Mouse (Mus musculus): Measurements from ENCODE around the gene Olfr1062. TPM values are rescaled to one million over a fixed set of nuclear protein-coding genes. Genes with fewer than 3 reads are reported as not detected.
"Not testable (repeated sequence)": the region's sequence is repeated elsewhere in the genome, so short reads cannot be mapped to it uniquely, and the experiment has no call there.

Olfr1062 gene
- not detected in 2 replicates for total RNA-seq (2015; ENCODE audit: low replicate concordance)
- total RNA-seq (2017; ENCODE audit: low replicate concordance): not detected in 2 replicates

DNA sequence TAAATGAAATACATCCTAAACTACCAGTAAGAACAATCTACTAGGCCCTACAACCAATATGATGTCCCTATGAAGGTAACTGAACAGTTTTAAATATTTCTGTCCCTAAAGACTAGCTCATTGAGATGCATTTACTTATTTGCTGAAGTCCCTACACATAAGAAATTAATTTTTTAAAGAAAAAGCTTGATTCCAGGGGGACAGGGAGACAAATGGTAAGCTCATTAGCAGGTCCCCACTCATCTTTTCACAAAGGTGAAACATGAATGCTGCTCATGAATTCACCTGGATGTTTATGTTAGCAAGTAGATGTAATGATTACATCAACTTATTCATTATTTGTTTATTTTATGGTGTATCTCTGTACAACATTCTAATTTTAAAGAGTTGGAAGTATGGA, at the start of gene Olfr1062:
Gene Olfr1062 (minus strand): TSS at position 101 of the 400 bp plus-strand sequence.
- not testable (repeated sequence) for ATAC-seq (replicated peaks; ENCODE audit: low FRiP score, poor library complexity, severe bottlenecking)

DNA sequence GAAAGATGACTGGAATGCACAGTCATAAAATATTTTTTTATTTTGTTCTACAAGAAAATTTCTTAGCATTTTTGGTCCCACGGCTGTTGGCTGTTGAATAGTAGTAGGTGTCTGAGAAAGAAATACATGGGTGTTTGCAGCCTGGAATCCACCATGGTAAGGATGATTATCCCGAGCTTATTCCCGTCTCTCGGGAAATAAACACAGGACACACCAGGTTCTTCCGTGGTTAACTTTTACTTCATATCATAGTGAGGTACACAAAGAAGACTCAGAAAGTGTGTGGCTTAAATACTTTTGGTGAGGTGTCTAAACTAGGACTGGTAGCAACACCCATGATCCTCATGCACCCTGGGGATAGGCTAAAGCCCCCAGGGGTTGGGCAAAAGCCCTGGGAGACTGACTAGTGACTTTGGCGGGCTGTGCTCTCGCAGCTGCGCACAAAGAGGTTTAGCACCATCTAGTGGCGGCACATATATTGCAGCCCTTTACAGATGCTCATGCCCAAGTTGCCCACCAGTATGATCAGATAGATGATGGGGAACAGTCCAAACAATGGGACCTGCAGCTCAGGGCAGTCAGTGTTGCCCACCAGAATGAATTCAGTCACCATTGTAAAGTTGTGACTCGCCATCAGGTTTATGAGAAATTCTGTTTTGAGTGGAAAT, 38.0 kb upstream of the Olfr1062 start:
- no peak for ATAC-seq (replicated peaks; ENCODE audit: low FRiP score, poor library complexity, severe bottlenecking)

DNA sequence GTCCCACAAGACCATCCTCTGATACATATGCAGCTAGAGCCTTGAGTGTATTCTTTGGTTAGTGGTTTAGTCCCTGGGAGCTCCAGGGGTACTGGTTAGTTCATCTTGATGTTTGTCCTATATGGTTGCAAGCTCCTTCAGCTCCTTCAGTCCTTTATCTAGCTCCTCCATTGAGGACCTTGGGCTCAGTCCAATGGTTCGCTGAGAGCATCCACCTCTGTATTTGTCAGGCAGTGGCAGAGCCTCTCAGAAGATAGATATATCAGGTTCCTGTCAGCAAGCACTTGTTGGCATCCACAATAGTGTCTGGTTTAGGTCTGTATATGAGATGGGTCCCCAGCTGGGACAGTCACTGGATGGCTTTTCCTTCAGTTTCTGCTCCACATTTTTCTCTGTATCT, 33.9 kb upstream of the Olfr1062 start:
- ATAC-seq (replicated peaks; ENCODE audit: low FRiP score, poor library complexity, severe bottlenecking): no peak

DNA sequence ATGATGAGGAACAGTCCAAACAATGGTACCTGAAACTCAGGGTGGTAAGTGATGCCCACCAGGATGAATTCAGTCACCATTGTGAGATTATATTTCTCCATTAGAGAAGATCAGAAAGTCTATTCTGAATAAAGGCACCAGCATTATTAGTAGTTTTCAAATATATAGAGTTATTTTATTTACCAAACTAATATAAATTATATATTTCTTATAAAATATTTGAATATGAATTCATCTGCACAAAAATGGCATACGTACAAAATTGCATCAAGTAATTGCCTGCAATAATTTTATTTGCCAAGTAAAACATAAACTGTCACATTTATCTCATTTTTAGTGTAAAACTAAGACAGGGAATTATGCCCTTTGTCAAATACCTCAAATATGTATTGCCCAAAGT, 29.6 kb upstream of the Olfr1062 start, which contains the start of gene Olfr1066:
Gene Olfr1066 (minus strand): TSS at position 101 of the 400 bp plus-strand sequence.
- no peak for ATAC-seq (replicated peaks; ENCODE audit: low FRiP score, poor library complexity, severe bottlenecking)

DNA sequence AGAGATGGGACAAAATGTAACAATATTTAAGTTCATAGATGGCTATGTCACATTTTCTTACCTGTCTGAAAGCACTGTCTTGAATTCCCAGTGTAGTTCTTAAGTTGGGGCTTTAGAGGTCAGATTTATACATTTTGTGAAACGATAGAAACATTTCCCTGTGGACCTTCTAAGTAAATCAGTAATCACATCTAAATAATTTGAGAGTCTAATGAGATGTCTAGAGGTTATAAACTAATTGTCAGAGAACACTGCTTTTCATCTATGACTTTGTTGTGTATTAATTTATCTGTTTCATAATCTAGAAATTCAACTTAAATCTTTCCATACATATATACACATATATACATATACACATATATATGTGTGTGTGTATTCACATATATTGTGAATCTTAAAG, 23.9 kb upstream of the Olfr1062 start, which contains the start of gene Olfr1065:
Gene Olfr1065 (minus strand): TSS at position 101 of the 400 bp plus-strand sequence.
- ATAC-seq (replicated peaks; ENCODE audit: low FRiP score, poor library complexity, severe bottlenecking): not testable (repeated sequence)

DNA sequence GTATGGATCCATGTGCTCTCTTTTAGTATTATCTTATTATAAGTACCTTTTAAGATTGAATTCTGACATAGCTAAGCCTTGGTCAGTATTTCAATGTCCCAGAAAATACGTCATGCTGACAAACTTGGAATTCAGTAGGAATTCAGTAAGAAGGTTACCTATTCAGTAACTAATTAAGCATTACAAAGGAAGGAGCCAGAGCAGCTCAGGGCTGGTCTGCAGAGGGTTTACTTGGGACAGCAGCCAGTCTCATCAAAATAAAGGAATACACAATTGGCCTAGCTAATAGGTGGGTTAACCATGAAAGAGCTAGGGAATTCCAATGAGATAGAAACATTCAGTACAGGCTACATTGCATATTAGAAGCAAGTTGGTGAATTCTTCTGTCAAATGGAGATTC, 15.6 kb upstream of the Olfr1062 start:
- not testable (repeated sequence) for ATAC-seq (replicated peaks; ENCODE audit: low FRiP score, poor library complexity, severe bottlenecking)

DNA sequence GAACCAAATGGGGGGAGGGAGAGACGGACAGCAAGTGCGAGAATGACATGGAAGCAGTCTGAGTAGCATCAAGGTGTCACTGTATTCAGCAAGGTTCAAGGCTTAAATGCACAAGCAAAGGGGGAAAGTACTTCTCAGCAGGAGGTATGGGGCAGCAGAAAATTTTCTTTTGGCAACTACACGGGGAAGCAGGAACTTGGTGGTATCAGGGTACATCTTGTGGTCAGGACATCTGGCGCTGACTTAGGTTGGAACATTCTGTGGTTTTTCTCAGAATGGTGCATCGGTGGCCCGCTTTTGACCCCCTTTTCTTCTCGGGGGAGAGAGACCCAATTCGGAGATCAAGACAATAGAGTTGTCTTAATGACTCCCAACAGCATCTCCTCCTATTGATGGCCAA, 2.0 kb upstream of the Olfr1062 start:
- not testable (repeated sequence) for ATAC-seq (replicated peaks; ENCODE audit: low FRiP score, poor library complexity, severe bottlenecking)

DNA sequence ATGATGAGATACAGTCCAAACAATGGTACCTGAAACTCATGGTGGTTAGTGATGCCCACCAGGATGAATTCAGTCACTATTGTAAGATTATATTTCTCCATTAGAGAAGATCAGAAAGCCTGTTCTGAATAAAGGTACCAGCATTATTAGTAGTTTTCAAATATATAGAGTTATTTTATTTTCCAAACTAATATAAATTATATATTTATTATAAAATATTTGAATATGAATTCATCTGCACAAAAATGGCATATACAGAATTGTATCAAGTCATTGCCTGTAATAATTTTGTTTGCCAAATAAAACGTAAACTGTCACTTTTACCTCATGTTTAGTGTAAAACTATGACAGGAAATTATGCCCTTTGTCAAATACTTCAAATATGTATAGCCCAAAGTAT, 12.6 kb downstream of the Olfr1062 start, which contains the start of gene Olfr1061:
Gene Olfr1061 (minus strand): TSS at position 101 of the 400 bp plus-strand sequence.
- ATAC-seq (replicated peaks; ENCODE audit: low FRiP score, poor library complexity, severe bottlenecking): no peak

DNA sequence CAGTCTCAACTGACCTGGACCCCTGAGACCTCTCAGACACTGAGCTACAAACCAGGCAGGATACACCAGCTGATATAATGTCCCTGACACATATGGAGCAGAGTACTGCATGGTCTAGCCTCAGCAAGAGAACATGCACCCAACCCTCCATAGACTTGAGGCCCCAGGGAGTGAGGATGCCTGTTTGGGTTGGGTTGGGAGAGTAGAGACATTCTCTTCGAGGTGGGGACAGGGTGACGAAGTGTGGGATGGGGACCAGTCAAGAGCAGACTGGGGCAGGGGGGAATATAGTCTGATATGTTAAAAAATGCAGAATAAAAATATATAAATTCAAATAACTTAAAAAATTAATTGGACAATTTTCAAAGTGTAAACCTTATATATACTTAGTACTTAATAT, 31.4 kb downstream of the Olfr1062 start:
- no peak for ATAC-seq (replicated peaks; ENCODE audit: low FRiP score, poor library complexity, severe bottlenecking)

DNA sequence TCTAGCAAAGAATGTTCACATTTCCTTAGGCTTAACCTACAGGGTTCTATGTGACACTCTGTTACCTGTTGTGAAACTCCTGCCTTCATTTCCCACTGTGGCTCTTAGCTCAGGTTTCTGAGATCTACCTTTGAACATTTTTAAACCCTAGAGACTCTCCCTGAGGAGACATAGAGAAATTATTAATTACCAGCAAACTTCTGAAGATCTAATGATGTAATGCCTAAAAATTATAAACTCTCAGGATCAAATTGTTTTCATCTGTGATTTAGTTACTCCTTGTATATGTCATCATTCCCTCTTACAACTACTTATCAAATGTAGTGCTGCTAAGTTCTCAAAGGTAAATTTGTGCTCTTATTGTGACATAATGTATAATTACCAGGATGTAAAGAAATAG, 38.1 kb downstream of the Olfr1062 start, which contains the start of gene Olfr1058:
Gene Olfr1058 (minus strand): TSS at position 101 of the 400 bp plus-strand sequence.
- ATAC-seq (replicated peaks; ENCODE audit: low FRiP score, poor library complexity, severe bottlenecking): not testable (repeated sequence)

DNA sequence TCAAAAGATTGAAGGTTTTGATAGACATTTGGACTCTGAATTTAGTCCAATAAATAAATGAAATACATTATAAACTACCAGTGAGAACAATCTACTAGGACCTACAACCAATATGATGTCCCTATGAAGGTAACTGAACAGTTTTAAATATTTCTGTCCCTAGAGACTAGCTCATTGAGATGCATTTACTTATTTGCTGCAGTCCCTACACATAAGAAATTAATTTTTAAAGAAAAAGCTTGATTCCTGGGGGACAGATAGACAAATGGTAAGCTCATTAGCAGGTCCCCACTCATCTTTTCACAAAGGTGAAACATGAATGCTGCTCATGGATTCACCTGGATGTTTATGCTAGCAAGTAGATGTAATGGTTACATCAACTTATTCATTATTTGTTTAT, 48.3 kb downstream of the Olfr1062 start, which contains the start of gene Olfr1057:
Gene Olfr1057 (minus strand): TSS at position 101 of the 400 bp plus-strand sequence.
- ATAC-seq (replicated peaks; ENCODE audit: low FRiP score, poor library complexity, severe bottlenecking): no peak

Other genes with a start within 250 kb of the Olfr1062 start
- gene Olfr1044, start 248.9 kb downstream of the Olfr1062 start, total RNA-seq (2015; ENCODE audit: low replicate concordance): not detected in 2 replicates
- gene Olfr1044, start 248.9 kb downstream of the Olfr1062 start, total RNA-seq (2017; ENCODE audit: low replicate concordance): not detected in 2 replicates
- not detected in 2 replicates for gene Olfr52, start 241.1 kb downstream of the Olfr1062 start, total RNA-seq (2015; ENCODE audit: low replicate concordance)
- gene Olfr52, start 241.1 kb downstream of the Olfr1062 start, total RNA-seq (2017; ENCODE audit: low replicate concordance): not detected in 2 replicates
- gene Olfr1045, start 223.7 kb downstream of the Olfr1062 start, total RNA-seq (2015; ENCODE audit: low replicate concordance): not detected in 2 replicates
- not detected in 2 replicates for gene Olfr1045, start 223.7 kb downstream of the Olfr1062 start, total RNA-seq (2017; ENCODE audit: low replicate concordance)
- not detected in 2 replicates for gene Olfr1046, start 207.4 kb downstream of the Olfr1062 start, total RNA-seq (2015; ENCODE audit: low replicate concordance)
- gene Olfr1046, start 207.4 kb downstream of the Olfr1062 start, total RNA-seq (2017; ENCODE audit: low replicate concordance): not detected in 2 replicates
- not detected in 2 replicates for gene Olfr1047, start 195.3 kb downstream of the Olfr1062 start, total RNA-seq (2015; ENCODE audit: low replicate concordance)
- gene Olfr1047, start 195.3 kb downstream of the Olfr1062 start, total RNA-seq (2017; ENCODE audit: low replicate concordance): not detected in 2 replicates
- not detected in 2 replicates for gene Olfr1048, start 186.5 kb downstream of the Olfr1062 start, total RNA-seq (2015; ENCODE audit: low replicate concordance)
- not detected in 2 replicates for gene Olfr1048, start 186.5 kb downstream of the Olfr1062 start, total RNA-seq (2017; ENCODE audit: low replicate concordance)
- gene Olfr1049, start 168.4 kb downstream of the Olfr1062 start, total RNA-seq (2015; ENCODE audit: low replicate concordance): not detected in 2 replicates
- not detected in 2 replicates for gene Olfr1049, start 168.4 kb downstream of the Olfr1062 start, total RNA-seq (2017; ENCODE audit: low replicate concordance)
- not detected in 2 replicates for gene Olfr1051, start 147.7 kb downstream of the Olfr1062 start, total RNA-seq (2015; ENCODE audit: low replicate concordance)
- not detected in 2 replicates for gene Olfr1051, start 147.7 kb downstream of the Olfr1062 start, total RNA-seq (2017; ENCODE audit: low replicate concordance)
- not detected in 2 replicates for gene Olfr1052, start 134.3 kb downstream of the Olfr1062 start, total RNA-seq (2015; ENCODE audit: low replicate concordance)
- gene Olfr1052, start 134.3 kb downstream of the Olfr1062 start, total RNA-seq (2017; ENCODE audit: low replicate concordance): not detected in 2 replicates
- not detected in 2 replicates for gene Olfr1053, start 111.5 kb downstream of the Olfr1062 start, total RNA-seq (2015; ENCODE audit: low replicate concordance)
- not detected in 2 replicates for gene Olfr1053, start 111.5 kb downstream of the Olfr1062 start, total RNA-seq (2017; ENCODE audit: low replicate concordance)
- gene Olfr1054, start 91.3 kb downstream of the Olfr1062 start, total RNA-seq (2015; ENCODE audit: low replicate concordance): not detected in 2 replicates
- gene Olfr1054, start 91.3 kb downstream of the Olfr1062 start, total RNA-seq (2017; ENCODE audit: low replicate concordance): not detected in 2 replicates
- gene Olfr1055, start 76.5 kb downstream of the Olfr1062 start, total RNA-seq (2015; ENCODE audit: low replicate concordance): not detected in 2 replicates
- gene Olfr1055, start 76.5 kb downstream of the Olfr1062 start, total RNA-seq (2017; ENCODE audit: low replicate concordance): not detected in 2 replicates
- gene Olfr1056, start 64.3 kb downstream of the Olfr1062 start, total RNA-seq (2015; ENCODE audit: low replicate concordance): not detected in 2 replicates
- not detected in 2 replicates for gene Olfr1056, start 64.3 kb downstream of the Olfr1062 start, total RNA-seq (2017; ENCODE audit: low replicate concordance)
- not detected in 2 replicates for gene Olfr1057, start 48.4 kb downstream of the Olfr1062 start, total RNA-seq (2015; ENCODE audit: low replicate concordance)
- not detected in 2 replicates for gene Olfr1057, start 48.4 kb downstream of the Olfr1062 start, total RNA-seq (2017; ENCODE audit: low replicate concordance)
- gene Olfr1058, start 38.2 kb downstream of the Olfr1062 start, total RNA-seq (2015; ENCODE audit: low replicate concordance): not detected in 2 replicates
- not detected in 2 replicates for gene Olfr1058, start 38.2 kb downstream of the Olfr1062 start, total RNA-seq (2017; ENCODE audit: low replicate concordance)
- gene Olfr1061, start 12.7 kb downstream of the Olfr1062 start, total RNA-seq (2015; ENCODE audit: low replicate concordance): not detected in 2 replicates
- not detected in 2 replicates for gene Olfr1061, start 12.7 kb downstream of the Olfr1062 start, total RNA-seq (2017; ENCODE audit: low replicate concordance)
- not detected in 2 replicates for gene Olfr1065, start 23.8 kb upstream of the Olfr1062 start, total RNA-seq (2015; ENCODE audit: low replicate concordance)
- not detected in 2 replicates for gene Olfr1065, start 23.8 kb upstream of the Olfr1062 start, total RNA-seq (2017; ENCODE audit: low replicate concordance)
- not detected in 2 replicates for gene Olfr1066, start 29.5 kb upstream of the Olfr1062 start, total RNA-seq (2015; ENCODE audit: low replicate concordance)
- gene Olfr1066, start 29.5 kb upstream of the Olfr1062 start, total RNA-seq (2017; ENCODE audit: low replicate concordance): not detected in 2 replicates
- not detected in 2 replicates for gene Olfr228, start 60.6 kb upstream of the Olfr1062 start, total RNA-seq (2015; ENCODE audit: low replicate concordance)
- not detected in 2 replicates for gene Olfr228, start 60.6 kb upstream of the Olfr1062 start, total RNA-seq (2017; ENCODE audit: low replicate concordance)
- gene Olfr1076, start 81.7 kb upstream of the Olfr1062 start, total RNA-seq (2015; ENCODE audit: low replicate concordance): not detected in 2 replicates
- not detected in 2 replicates for gene Olfr1076, start 81.7 kb upstream of the Olfr1062 start, total RNA-seq (2017; ENCODE audit: low replicate concordance)
- not detected in 2 replicates for gene Olfr1079, start 115.7 kb upstream of the Olfr1062 start, total RNA-seq (2015; ENCODE audit: low replicate concordance)
- gene Olfr1079, start 115.7 kb upstream of the Olfr1062 start, total RNA-seq (2017; ENCODE audit: low replicate concordance): not detected in 2 replicates
- gene Olfr1080, start 131.5 kb upstream of the Olfr1062 start, total RNA-seq (2015; ENCODE audit: low replicate concordance): not detected in 2 replicates
- not detected in 2 replicates for gene Olfr1080, start 131.5 kb upstream of the Olfr1062 start, total RNA-seq (2017; ENCODE audit: low replicate concordance)
- not detected in 2 replicates for gene Olfr1082, start 172.2 kb upstream of the Olfr1062 start, total RNA-seq (2015; ENCODE audit: low replicate concordance)
- gene Olfr1082, start 172.2 kb upstream of the Olfr1062 start, total RNA-seq (2017; ENCODE audit: low replicate concordance): not detected in 2 replicates
- not detected in 2 replicates for gene Olfr1084, start 213.0 kb upstream of the Olfr1062 start, total RNA-seq (2015; ENCODE audit: low replicate concordance)
- gene Olfr1084, start 213.0 kb upstream of the Olfr1062 start, total RNA-seq (2017; ENCODE audit: low replicate concordance): not detected in 2 replicates
- gene Olfr1085, start 235.3 kb upstream of the Olfr1062 start, total RNA-seq (2015; ENCODE audit: low replicate concordance): not detected in 2 replicates
- gene Olfr1085, start 235.3 kb upstream of the Olfr1062 start, total RNA-seq (2017; ENCODE audit: low replicate concordance): not detected in 2 replicates